8 mouse cellular contexts compared by ENCODE assay signal in genomic region chr6:120039256-120039563, GRCm38 (mm10). TPM values are rescaled to one million over a fixed set of nuclear protein-coding genes. Genes with fewer than 3 reads are reported as not detected.
DNase-seq lines count a peak whose midpoint lies in the region; ATAC-seq and TF ChIP-seq lines count a peak whose summit lies in the region.

No protein-coding gene starts in this region.

- H3K36me3 ChIP-seq in ES-Bruce4 (ENCODE audit: control insufficient read depth, insufficient read depth, low read length, poor library complexity, severe bottlenecking): peaks cover 11% of the 10 kb centered on the region
- H3K36me3 ChIP-seq in heart, adult 2 months (ENCODE audit: control insufficient read depth, insufficient read depth, low read length): peaks cover 11% of the 10 kb centered on the region
- 0 out of 2 replicates have a peak, but pooled peaks cover under 1% of the 10 kb centered on the region for H3K36me3 ChIP-seq in kidney, embryonic 15.5 days

- H3K4me3 ChIP-seq in ES-Bruce4 (ENCODE audit: low read depth, low read length): peak overlapping the region; percentile 69
- H3K4me3 ChIP-seq in heart, adult 2 months: peak overlapping the region; percentile 67
- H3K4me3 ChIP-seq in kidney, embryonic 15.5 days (replicated peaks): peak overlapping the region; percentile 97

- WGBS in heart, adult 2 months: under 1% methylated on average over 9 of the region's 9 CpGs
- under 1% methylated on average over 9 of the region's 9 CpGs for WGBS in kidney, embryonic 15.5 days

- H3K27me3 ChIP-seq in ES-Bruce4 (ENCODE audit: control insufficient read depth, insufficient read depth, low read length, poor library complexity, severe bottlenecking): no peaks in the 10 kb centered on the region
- H3K27me3 ChIP-seq in heart, adult 2 months (ENCODE audit: control insufficient read depth, insufficient read depth, low read length): no peaks in the 10 kb centered on the region
- H3K27me3 ChIP-seq in kidney, embryonic 15.5 days: no peaks in the 10 kb centered on the region

- no peaks in the 10 kb centered on the region for H3K9me3 ChIP-seq in ES-Bruce4 (replicated peaks; ENCODE audit: control insufficient read depth, insufficient read depth, low read length, poor library complexity, severe bottlenecking)
- no peaks in the 10 kb centered on the region for H3K9me3 ChIP-seq in kidney, embryonic 15.5 days (replicated peaks)

- no peak for ATAC-seq in kidney, embryonic 15.5 days (replicated peaks; ENCODE audit: low FRiP score)

- H3K9ac ChIP-seq in ES-Bruce4 (ENCODE audit: low read depth, poor library complexity, severe bottlenecking): peak overlapping the region; percentile 71
- peak overlapping the region; percentile 56 for H3K9ac ChIP-seq in heart, adult 2 months (ENCODE audit: low read depth, low read length)
- H3K9ac ChIP-seq in kidney, embryonic 15.5 days: peak overlapping the region; percentile 5; the same call in 1 of the 2 replicates

- intact Hi-C loops in heart, adult 2 months (cut with DNase I): loop anchor here (1.0 to 5.0 kb wide), 3 partner anchors 76 to 557 kb away; no protein-coding TSS in a partner anchor

- peak overlapping the region; percentile 89 for H3K4me2 ChIP-seq in kidney, embryonic 15.5 days

- TF ChIP-seq CTCF in ES-Bruce4 (IDR thresholded peaks at IDR 0.05; ENCODE audit: low read depth, low read length): no peak
- no peak for TF ChIP-seq CTCF in heart, adult 2 months (IDR thresholded peaks at IDR 0.05)

- no peak for TF ChIP-seq EP300 in ES-Bruce4 (IDR thresholded peaks at IDR 0.05; ENCODE audit: insufficient read depth, low read depth, low read length)
- TF ChIP-seq EP300 in heart, adult 2 months (IDR thresholded peaks at IDR 0.05; ENCODE audit: insufficient read depth, low read depth, low read length): no peak

- peaks cover 11% of the 10 kb centered on the region for H3K79me2 ChIP-seq in heart, adult 2 months (replicated peaks; ENCODE audit: control insufficient read depth, insufficient read depth, low read length)

- H3K4me1 ChIP-seq in ES-Bruce4 (ENCODE audit: control insufficient read depth, insufficient read depth, low read length): no peaks in the 10 kb centered on the region
- peaks cover 2% of the 10 kb centered on the region for H3K4me1 ChIP-seq in heart, adult 2 months (ENCODE audit: control insufficient read depth, insufficient read depth, low read length)
- peaks cover 15% of the 10 kb centered on the region for H3K4me1 ChIP-seq in kidney, embryonic 15.5 days

- no peak for TF ChIP-seq POLR2A in ES-Bruce4 (IDR thresholded peaks at IDR 0.05; ENCODE audit: insufficient read depth, low read length)
- TF ChIP-seq POLR2A in heart, adult 2 months (IDR thresholded peaks at IDR 0.05; ENCODE audit: insufficient read depth, low read depth, low read length): no peak

- peak overlapping the region; percentile 93 for H3K27ac ChIP-seq in ES-Bruce4 (ENCODE audit: insufficient read depth, low read length)
- peak overlapping the region; percentile 90 for H3K27ac ChIP-seq in heart, adult 2 months
- H3K27ac ChIP-seq in kidney, embryonic 15.5 days: peak overlapping the region; percentile 100

- peak; percentile 81 for DNase-seq in 416B (ENCODE audit: low read depth)
- peak; percentile 45 for DNase-seq in embryo, embryonic 10 days (ENCODE audit: low spot score)
- peak; percentile 51 to 60 for DNase-seq in heart, adult 2 months
- peak; percentile 50 for DNase-seq in lung, postnatal 10 days
- DNase-seq in spleen, postnatal 14 days (ENCODE audit: low spot score in 2 of 2): peak; percentile 15 to 47
- no peak for DNase-seq in frontal cortex, postnatal 25 days (ENCODE audit: low spot score in 2 of 2)

RNA-seq across cellular contexts. Expression of gene Wnk1, which starts 0.7 kb away (rescaled TPM):
- polyA plus RNA-seq in ES-Bruce4 (2011; ENCODE audit: insufficient read depth, insufficient read length, low read depth, missing spikeins): 466 and 478 TPM in 2 replicates
- total RNA-seq in heart, adult 2 months (2021): 100 to 1,000 TPM; 354 to 369 TPM
- polyA plus RNA-seq in heart, adult 2 months (2012; rRNA removed): 157 and 285 TPM in 2 replicates
- 53.1 and 54.1 TPM in 2 replicates for polyA plus RNA-seq in kidney, embryonic 15.5 days (2015; fragmentation: Nextera tagmentation; extraction: Ambion mirVana)

RNA-seq across cellular contexts. Expression of gene Ninj2, which starts 53.9 kb away (rescaled TPM):
- polyA plus RNA-seq in ES-Bruce4 (2011; ENCODE audit: insufficient read depth, insufficient read length, low read depth, missing spikeins): 0.75 TPM in 1 of 2 replicates, not detected in the other
- total RNA-seq in heart, adult 2 months (2021): not detected
- polyA plus RNA-seq in heart, adult 2 months (2012; rRNA removed): not detected in 2 replicates
- polyA plus RNA-seq in kidney, embryonic 15.5 days (2015; fragmentation: Nextera tagmentation; extraction: Ambion mirVana): not detected in 2 replicates

Comparison
In these comparisons a context has a peak if more than half of its experiments do, and no peak if none do; other contexts are left out.
1. DNase-seq: peak in 416B (single experiment), embryo, embryonic 10 days (single experiment), heart, adult 2 months (2 of 2), lung, postnatal 10 days (single experiment) and spleen, postnatal 14 days (2 of 2); none in frontal cortex, postnatal 25 days (0 of 2).
2. H3K9ac ChIP-seq: peak in every context shown above with its lines; median percentile 71 in ES-Bruce4; 56 in heart, adult 2 months; 5 in kidney, embryonic 15.5 days.
3. Peak in every context shown above with its lines, with median percentiles within 50 percentile points of each other: H3K27ac ChIP-seq and H3K4me3 ChIP-seq.